ENCODE assay signal across 8 mouse cellular contexts in the genomic region with DNA sequence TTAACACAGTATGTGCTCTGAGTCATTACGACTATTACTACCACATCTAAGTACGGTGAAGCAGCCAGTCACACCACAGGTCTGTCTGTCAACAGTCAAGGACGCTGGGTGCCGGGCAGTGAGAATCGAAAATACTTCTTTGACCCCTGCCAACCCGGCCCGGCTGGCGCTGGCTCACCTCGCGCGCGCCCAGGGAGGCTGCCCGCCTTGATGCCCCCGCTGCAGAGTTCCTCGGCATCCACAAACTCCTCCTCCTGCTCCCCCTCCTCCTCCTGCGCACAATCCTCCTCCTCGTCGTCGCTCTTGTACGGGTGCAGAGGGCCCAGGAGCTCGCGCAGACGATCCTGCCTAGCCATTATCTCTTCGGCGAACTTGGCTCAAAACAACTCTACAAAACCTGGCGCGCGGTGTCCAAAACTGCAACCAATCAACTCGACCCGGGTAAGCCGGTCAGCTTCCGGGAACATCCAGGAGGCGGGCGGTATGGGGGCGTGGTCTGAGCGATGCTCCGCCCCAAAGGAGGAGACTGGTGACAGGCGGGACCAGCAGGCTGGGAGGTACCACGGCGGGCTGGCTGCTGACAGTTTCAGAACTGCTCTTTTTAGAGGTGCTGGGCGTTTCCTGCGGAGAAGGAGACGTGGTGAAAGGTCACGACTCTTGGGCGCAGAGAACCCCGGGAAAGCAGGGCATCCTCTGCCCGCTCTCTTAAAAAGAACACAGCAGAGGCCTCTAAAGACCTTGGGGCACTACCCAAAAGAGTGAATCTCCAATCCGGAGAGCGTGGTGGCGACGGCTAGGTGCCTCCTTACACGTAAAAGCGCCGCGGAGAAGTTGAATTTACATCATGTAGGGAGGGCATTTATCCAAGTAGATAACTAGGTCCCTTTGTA. TPM values are rescaled to one million over a fixed set of nuclear protein-coding genes. Genes with fewer than 3 reads are reported as not detected.
DNase-seq lines count a peak whose midpoint lies in the region; ATAC-seq and TF ChIP-seq lines count a peak whose summit lies in the region.

TSS of gene Helb (minus strand) at position 481 of the 890 bp plus-strand sequence.

- DNase-seq in 3T3-L1 (ENCODE audit: low read depth, low spot score), result peak; percentile 96
- DNase-seq in adrenal gland, postnatal 4 days (ENCODE audit: low spot score in 2 of 2), result peak; percentile 93 to 96
- DNase-seq in embryonic facial prominence, embryonic 14.5 days (ENCODE audit: low spot score), result peak; percentile 97
- DNase-seq in heart, adult 2 months, result peak; percentile 99 to 100
- peak; percentile 97 to 99 for DNase-seq in kidney, adult 8-10 months
- DNase-seq in spleen, postnatal 10 days (ENCODE audit: low spot score in 2 of 2), result peak; percentile 99 to 100

- under 1% methylated on average over 50 of the region's 55 CpGs for WGBS in embryonic facial prominence, embryonic 14.5 days
- WGBS in heart, adult 2 months, result under 1% methylated on average over 55 of the region's 55 CpGs
- WGBS in limb, embryonic 13.5 days, result under 1% methylated on average over 55 of the region's 55 CpGs
- under 1% methylated on average over 55 of the region's 55 CpGs for WGBS in midbrain, embryonic 16.5 days

- peak within 1 kb of the TSS; percentile 71 for H3K4me3 ChIP-seq in embryonic facial prominence, embryonic 14.5 days (ENCODE audit: low read depth, low read length)
- peak within 1 kb of the TSS; percentile 79 for H3K4me3 ChIP-seq in heart, adult 2 months
- peak within 1 kb of the TSS; percentile 70 for H3K4me3 ChIP-seq in limb, embryonic 13.5 days
- H3K4me3 ChIP-seq in midbrain, embryonic 16.5 days (ENCODE audit: low read depth, low read length), result peak within 1 kb of the TSS; percentile 53

- peak; percentile 99 for ATAC-seq in embryonic facial prominence, embryonic 14.5 days (ENCODE audit: low read depth)
- peak; percentile 98 for ATAC-seq in limb, embryonic 13.5 days (ENCODE audit: low FRiP score, low read depth)
- ATAC-seq in midbrain, embryonic 16.5 days, result peak; percentile 98

- no peaks in the 10 kb centered on the region for H3K27me3 ChIP-seq in embryonic facial prominence, embryonic 14.5 days (replicated peaks; ENCODE audit: control insufficient read depth, insufficient read depth, low read length)
- no peaks in the 10 kb centered on the region for H3K27me3 ChIP-seq in heart, adult 2 months (ENCODE audit: control insufficient read depth, insufficient read depth, low read length)
- no peaks in the 10 kb centered on the region for H3K27me3 ChIP-seq in limb, embryonic 13.5 days
- H3K27me3 ChIP-seq in midbrain, embryonic 16.5 days (ENCODE audit: control insufficient read depth, insufficient read depth, low read depth, low read length), result no peaks in the 10 kb centered on the region

- no peak for TF ChIP-seq CTCF in heart, adult 2 months (IDR thresholded peaks at IDR 0.05)

- peaks cover 4% of the 10 kb centered on the region; the same call in 1 of the 2 replicates for H3K4me1 ChIP-seq in embryonic facial prominence, embryonic 14.5 days (ENCODE audit: control insufficient read depth, insufficient read depth, low read length)
- 0 out of 2 replicates have a peak, but pooled peaks cover 1% of the 10 kb centered on the region for H3K4me1 ChIP-seq in heart, adult 2 months (ENCODE audit: control insufficient read depth, insufficient read depth, low read length)
- peaks cover 10% of the 10 kb centered on the region; the same call in 1 of the 2 replicates for H3K4me1 ChIP-seq in limb, embryonic 13.5 days
- H3K4me1 ChIP-seq in midbrain, embryonic 16.5 days (ENCODE audit: control insufficient read depth, insufficient read depth, low read length), result peaks cover 5% of the 10 kb centered on the region

- 0 out of 2 replicates have a peak, but pooled peaks have one; percentile 50 for TF ChIP-seq EP300 in heart, adult 2 months (IDR thresholded peaks at IDR 0.05; ENCODE audit: insufficient read depth, low read depth, low read length)

- peak; percentile 87 for TF ChIP-seq POLR2A in heart, adult 2 months (IDR thresholded peaks at IDR 0.05; ENCODE audit: insufficient read depth, low read depth, low read length)

- H3K27ac ChIP-seq in embryonic facial prominence, embryonic 14.5 days (replicated peaks; ENCODE audit: low read depth, low read length), result peak within 1 kb of the TSS; percentile 83
- H3K27ac ChIP-seq in heart, adult 2 months, result peak within 1 kb of the TSS; percentile 93
- H3K27ac ChIP-seq in limb, embryonic 13.5 days, result peak within 1 kb of the TSS; percentile 55; the same call in 1 of the 2 replicates
- no peak within 1 kb of the TSS for H3K27ac ChIP-seq in midbrain, embryonic 16.5 days (ENCODE audit: low read length)

- no peaks in the 10 kb centered on the region for H3K9me3 ChIP-seq in embryonic facial prominence, embryonic 14.5 days (ENCODE audit: control insufficient read depth, low read length)
- H3K9me3 ChIP-seq in limb, embryonic 13.5 days, result no peaks in the 10 kb centered on the region
- no peaks in the 10 kb centered on the region for H3K9me3 ChIP-seq in midbrain, embryonic 16.5 days (replicated peaks; ENCODE audit: control insufficient read depth, low read length, poor library complexity, severe bottlenecking)

- intact Hi-C loops in heart, adult 2 months (cut with DNase I), result loop anchor here (2.0 kb wide), 1 partner anchor 84 kb away; no protein-coding TSS in a partner anchor

- no peaks in the 10 kb centered on the region for H3K36me3 ChIP-seq in embryonic facial prominence, embryonic 14.5 days (ENCODE audit: control insufficient read depth, insufficient read depth, low read length)
- H3K36me3 ChIP-seq in heart, adult 2 months (ENCODE audit: control insufficient read depth, insufficient read depth, low read length), result no peaks in the 10 kb centered on the region
- peaks cover 8% of the 10 kb centered on the region; the same call in 1 of the 2 replicates for H3K36me3 ChIP-seq in limb, embryonic 13.5 days
- no peaks in the 10 kb centered on the region for H3K36me3 ChIP-seq in midbrain, embryonic 16.5 days (ENCODE audit: control insufficient read depth, insufficient read depth, low read length)

- H3K9ac ChIP-seq in embryonic facial prominence, embryonic 14.5 days (ENCODE audit: low read depth, low read length), result peak within 1 kb of the TSS; percentile 75
- H3K9ac ChIP-seq in heart, adult 2 months (ENCODE audit: low read depth, low read length), result peak within 1 kb of the TSS; percentile 67
- peak within 1 kb of the TSS; percentile 78 for H3K9ac ChIP-seq in limb, embryonic 13.5 days
- peak within 1 kb of the TSS; percentile 56 for H3K9ac ChIP-seq in midbrain, embryonic 16.5 days (ENCODE audit: low read depth, low read length)

- peaks cover 1% of the 10 kb centered on the region; the same call in 1 of the 2 replicates for H3K79me2 ChIP-seq in heart, adult 2 months (replicated peaks; ENCODE audit: control insufficient read depth, insufficient read depth, low read length)

- H3K4me2 ChIP-seq in embryonic facial prominence, embryonic 14.5 days (ENCODE audit: low read depth, low read length), result peak within 1 kb of the TSS; percentile 70
- peak within 1 kb of the TSS; percentile 79 for H3K4me2 ChIP-seq in limb, embryonic 13.5 days (replicated peaks)
- H3K4me2 ChIP-seq in midbrain, embryonic 16.5 days (ENCODE audit: low read length), result peak within 1 kb of the TSS; percentile 84

RNA-seq across cellular contexts. Expression of gene Helb, which starts in this region (rescaled TPM):
- total RNA-seq in adrenal gland, postnatal 4 days (2021), result 10 to 100 TPM; 10.6 to 12.9 TPM
- polyA plus RNA-seq in embryonic facial prominence, embryonic 14.5 days (2014; fragmentation: Nextera tagmentation; extraction: Ambion mirVana), result 6.6 and 8.0 TPM in 2 replicates
- 10 to 100 TPM in 1 of 2 experiments, 1 to 10 TPM in 1; 7.7 to 11.0 TPM for total RNA-seq in heart, adult 2 months (2021)
- 3.7 and 7.1 TPM in 2 replicates for polyA plus RNA-seq in heart, adult 2 months (2012; rRNA removed)
- polyA plus RNA-seq in limb, embryonic 13.5 days (2015; fragmentation: Nextera tagmentation; extraction: Ambion mirVana), result 9.1 and 9.2 TPM in 2 replicates
- polyA plus RNA-seq in midbrain, embryonic 16.5 days (2015; fragmentation: Nextera tagmentation; extraction: Ambion mirVana), result 1.5 and 1.9 TPM in 2 replicates
